Mouse (Mus musculus) intestine, embryonic 14.5 days (tissue): ENCODE data around the gene Rap2b. TPM values are rescaled to one million over a fixed set of nuclear protein-coding genes. Genes with fewer than 3 reads are reported as not detected.

Experiments
- ATAC-seq: fragments of 200-750 bp; cut with Nextera tagmentation; replicated peaks from 2 replicates; pipeline ENCODE4 v1.8.0; 2017; ENCODE audit warnings: low read depth, moderate number of reproducible peaks, moderate TSS enrichment, moderate library complexity; ENCODE audit not compliant: low FRiP score, low TSS enrichment
- DNase-seq: peaks from one replicate; pipeline ENCODE4 v3.0.0-alpha.2; 2018; ENCODE audit warnings: low spot score
- H3K27ac ChIP-seq: fragments of 300-500 bp; sonication (generic); 2 replicates; pipeline ENCODE4 v1.5.1; 2014; ENCODE audit warnings: low read depth, mild to moderate bottlenecking, control low read depth
- H3K27me3 ChIP-seq: fragments of 300-500 bp; sonication (generic); replicated peaks from 2 replicates; pipeline ENCODE4 v1.6.1; 2014; ENCODE audit warnings: low read length, control low read depth; ENCODE audit not compliant: control insufficient read depth, insufficient read depth
- H3K36me3 ChIP-seq: fragments of 300-500 bp; sonication (generic); 2 replicates; pipeline ENCODE4 v1.6.1; 2014; ENCODE audit warnings: low read length, control low read depth; ENCODE audit not compliant: control insufficient read depth, insufficient read depth
- H3K4me1 ChIP-seq: fragments of 300-500 bp; sonication (generic); replicated peaks from 2 replicates; pipeline ENCODE4 v1.6.1; 2014; ENCODE audit warnings: low read length, control low read depth, mixed read lengths; ENCODE audit not compliant: control insufficient read depth, insufficient read depth
- H3K4me2 ChIP-seq: fragments of 300-500 bp; sonication (generic); 2 replicates; pipeline ENCODE4 v1.6.1; 2014; ENCODE audit warnings: low read length
- H3K4me3 ChIP-seq: fragments of 300-500 bp; sonication (generic); 2 replicates; pipeline ENCODE4 v1.5.1; 2014; ENCODE audit warnings: low read depth, low read length, control low read depth, mixed read lengths
- H3K9ac ChIP-seq: fragments of 300-500 bp; sonication (generic); 2 replicates; pipeline ENCODE4 v1.6.1; 2014; ENCODE audit warnings: mild to moderate bottlenecking, low read length
- H3K9me3 ChIP-seq: fragments of 300-500 bp; sonication (generic); 2 replicates; pipeline ENCODE4 v1.6.1; 2016; ENCODE audit warnings: low read length, control low read depth; ENCODE audit not compliant: control insufficient read depth
- WGBS: fragments of 180-500 bp; shearing (Covaris S2); extraction: QIAGEN DNeasy Blood & Tissue Kit; methylation state at CpG from one replicate; pipeline ENCODE4 v1.1.7; 2014; 5-methylcytosine and 5-hydroxymethylcytosine counted together
- polyA plus RNA-seq: library from polyadenylated mRNA; unstranded; fragments of >200 nt; fragmentation: Nextera tagmentation; extraction: Ambion mirVana; gene quantifications from 2 replicates; pipeline ENCODE4 v1.2.1, GENCODE M21; 2014

Gene Rap2b
- polyA plus RNA-seq, 1 experiment from 2014 or later: 9.0 TPM

GRCm38 (mm10) chr3:61393520-61393919 lies 32.1 kb downstream of the Rap2b start:
- H3K9me3 ChIP-seq: no peaks in the 10 kb centered on the region
- no peak overlapping the region for H3K4me2 ChIP-seq
- 74% methylated on average over 3 of the region's 3 CpGs for WGBS
- H3K27me3 ChIP-seq: no peaks in the 10 kb centered on the region
- ATAC-seq (no peak), DNase-seq (no peak)
- H3K4me3 ChIP-seq: no peak overlapping the region
- H3K27ac ChIP-seq: no peak overlapping the region
- no peaks in the 10 kb centered on the region for H3K36me3 ChIP-seq
- no peaks in the 10 kb centered on the region for H3K4me1 ChIP-seq
- no peak overlapping the region for H3K9ac ChIP-seq

DNA sequence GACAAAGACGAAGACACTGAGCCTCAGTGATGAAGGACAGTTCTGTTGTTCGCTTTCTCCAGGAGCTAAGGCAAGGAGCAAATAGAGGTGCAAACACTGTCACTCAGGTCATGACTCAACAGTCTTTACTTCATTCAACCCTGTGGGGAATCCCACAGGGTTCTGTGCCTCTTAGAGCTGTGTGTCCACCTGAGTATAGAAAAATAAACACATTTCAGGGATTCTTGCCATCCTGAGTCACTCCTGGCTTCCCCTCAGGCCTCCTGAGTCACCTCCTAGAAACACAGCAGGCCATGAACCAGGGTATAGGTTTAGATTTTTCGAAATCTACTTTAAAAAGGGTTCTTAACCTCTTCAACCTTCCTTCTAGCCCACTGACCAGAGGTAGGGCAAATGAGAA lies 33.9 kb downstream of the Rap2b start:
- no peak overlapping the region for H3K9ac ChIP-seq
- H3K4me1 ChIP-seq: no peaks in the 10 kb centered on the region
- H3K36me3 ChIP-seq: no peaks in the 10 kb centered on the region
- H3K4me2 ChIP-seq: no peak overlapping the region
- 86% methylated on average over 3 of the region's 3 CpGs for WGBS
- no peaks in the 10 kb centered on the region for H3K27me3 ChIP-seq
- ATAC-seq (no peak), DNase-seq (no peak)
- no peak overlapping the region for H3K27ac ChIP-seq
- no peak overlapping the region for H3K4me3 ChIP-seq
- no peaks in the 10 kb centered on the region for H3K9me3 ChIP-seq

DNA sequence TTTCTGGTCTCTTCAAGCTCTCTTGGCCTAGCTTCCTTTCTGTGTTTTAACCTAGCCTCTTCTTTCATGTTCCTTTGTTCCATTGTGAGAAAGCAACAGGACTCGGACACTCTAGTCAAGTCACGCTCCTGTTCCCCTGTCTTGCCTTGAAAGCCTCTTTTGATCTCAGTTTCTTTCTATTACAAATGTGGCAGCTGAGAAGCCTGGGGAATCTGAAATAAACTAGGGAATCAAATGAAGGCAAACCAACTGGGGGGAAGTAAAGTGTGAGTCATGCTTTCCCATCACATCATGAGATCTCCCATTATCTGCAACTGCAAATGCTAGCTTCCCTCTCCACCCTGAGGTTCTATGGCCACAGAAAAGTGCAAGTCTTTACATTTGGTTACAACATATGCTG lies 35.3 kb downstream of the Rap2b start:
- H3K36me3 ChIP-seq: no peaks in the 10 kb centered on the region
- H3K27ac ChIP-seq: no peak overlapping the region
- H3K9me3 ChIP-seq: no peaks in the 10 kb centered on the region
- H3K27me3 ChIP-seq: no peaks in the 10 kb centered on the region
- no peaks in the 10 kb centered on the region for H3K4me1 ChIP-seq
- no peak for ATAC-seq
- 77% methylated on average over 2 of the region's 2 CpGs for WGBS
- H3K4me2 ChIP-seq: no peak overlapping the region
- H3K9ac ChIP-seq: no peak overlapping the region
- no peak for DNase-seq
- H3K4me3 ChIP-seq: no peak overlapping the region

DNA sequence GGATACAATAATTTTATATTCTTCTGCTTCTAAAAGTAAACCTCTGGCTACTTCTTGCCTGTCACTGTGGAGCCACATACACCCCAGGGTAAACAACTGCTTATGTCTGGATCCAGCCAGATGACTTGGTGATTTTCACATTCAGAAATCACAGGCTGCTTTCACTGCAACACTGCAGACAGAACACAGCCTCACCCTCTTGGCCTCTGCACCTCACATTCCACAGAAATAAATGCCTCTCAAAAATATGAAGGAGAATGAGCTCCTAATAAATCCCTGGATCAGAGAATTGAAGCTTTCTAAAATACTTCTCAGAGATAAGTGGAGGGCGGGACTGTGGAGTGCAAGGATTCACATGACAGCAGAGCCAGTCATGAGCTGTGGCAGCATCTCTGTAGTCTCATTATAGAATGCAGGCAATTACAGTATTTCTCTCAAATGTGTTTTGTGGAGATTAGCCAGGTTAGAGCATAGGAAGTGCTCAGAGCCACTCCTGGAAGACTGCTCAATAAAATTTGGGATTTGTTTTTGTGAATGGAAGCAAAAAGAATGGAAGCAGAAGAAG lies 39.5 kb downstream of the Rap2b start:
- Histone ChIP-seq H3K4me3 (no peak overlapping the region), H3K27me3 (no peaks in the 10 kb centered on the region), H3K4me1 (no peaks in the 10 kb centered on the region), H3K9ac (no peak overlapping the region), H3K36me3 (no peaks in the 10 kb centered on the region), H3K9me3 (no peaks in the 10 kb centered on the region), H3K4me2 (no peak overlapping the region), H3K27ac (no peak overlapping the region)
- DNase-seq (no peak), ATAC-seq (no peak)
- 43% methylated on average over 1 of the region's 1 CpGs for WGBS

DNA sequence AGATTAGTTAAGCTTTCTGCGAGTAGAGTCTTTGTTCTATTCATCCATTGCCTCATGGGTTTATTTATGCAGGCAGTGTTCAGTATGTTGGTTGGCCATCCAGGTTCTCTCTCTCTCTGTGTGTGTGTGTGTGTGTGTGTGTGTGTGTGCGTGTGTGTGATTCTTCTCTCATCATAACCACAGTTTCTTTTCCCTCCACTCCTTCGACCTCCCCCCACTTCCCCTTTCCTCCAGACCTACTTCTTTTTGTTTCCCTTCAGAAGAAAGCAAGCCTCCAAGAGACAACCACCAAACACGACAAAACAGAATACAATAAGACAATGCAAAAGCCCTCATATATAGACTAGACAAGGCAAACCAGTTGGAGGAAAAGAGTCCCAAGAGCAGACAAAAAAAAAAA lies 45.5 kb downstream of the Rap2b start:
- Histone ChIP-seq H3K4me1 (no peaks in the 10 kb centered on the region), H3K4me3 (no peak overlapping the region), H3K36me3 (no peaks in the 10 kb centered on the region), H3K9ac (no peak overlapping the region), H3K27me3 (no peaks in the 10 kb centered on the region), H3K4me2 (no peak overlapping the region), H3K9me3 (no peaks in the 10 kb centered on the region), H3K27ac (no peak overlapping the region)
- ATAC-seq (no peak), DNase-seq (no peak)
- 87% methylated on average over 4 of the region's 4 CpGs for WGBS

DNA sequence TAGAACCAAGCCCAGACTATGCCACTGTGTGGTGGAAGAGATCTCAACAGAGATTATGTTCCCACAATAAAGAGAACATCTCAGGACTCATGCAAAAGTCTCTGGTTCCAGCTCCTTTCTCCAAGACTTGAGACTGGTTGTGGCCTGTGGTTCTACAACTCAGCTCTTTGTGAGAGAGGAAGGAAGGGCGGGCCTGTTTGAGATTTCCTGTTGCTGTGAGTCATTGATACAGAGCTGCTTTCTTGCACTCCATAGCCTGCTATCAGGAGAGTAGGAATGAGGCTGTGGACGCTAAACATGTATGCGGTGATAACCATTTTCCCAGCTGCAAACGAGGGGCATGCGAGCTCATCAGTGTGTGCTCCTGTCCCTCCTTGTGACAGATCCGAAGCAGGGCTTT lies 48.2 kb downstream of the Rap2b start:
- H3K9me3 ChIP-seq: no peaks in the 10 kb centered on the region
- H3K9ac ChIP-seq: no peak overlapping the region
- H3K27ac ChIP-seq: no peak overlapping the region
- ATAC-seq: no peak
- H3K4me2 ChIP-seq: no peak overlapping the region
- no peak for DNase-seq
- 78% methylated on average over 6 of the region's 6 CpGs for WGBS
- no peak overlapping the region for H3K4me3 ChIP-seq
- no peaks in the 10 kb centered on the region for H3K27me3 ChIP-seq
- no peaks in the 10 kb centered on the region for H3K36me3 ChIP-seq
- H3K4me1 ChIP-seq: no peaks in the 10 kb centered on the region

- Histone ChIP-seq H3K4me3 (no peak overlapping the region), H3K9me3 (no peaks in the 10 kb centered on the region), H3K4me1 (no peaks in the 10 kb centered on the region), H3K4me2 (no peak overlapping the region), H3K36me3 (no peaks in the 10 kb centered on the region), H3K9ac (no peak overlapping the region), H3K27ac (no peak overlapping the region), H3K27me3 (no peaks in the 10 kb centered on the region)
- DNase-seq (no peak), ATAC-seq (no peak)
- WGBS: 78% methylated on average over 1 of the region's 1 CpGs
Measured at GRCm38 (mm10) chr3:61415883-61416282, 54.4 kb downstream of the Rap2b start.

Other genes with a start within 250 kb of the Rap2b start
- gene B430305J03Rik, start 4.3 kb downstream of the Rap2b start, polyA plus RNA-seq: not detected in 2 replicates